Mouse (Mus musculus): ENCODE data around the gene Mark3.

DNA sequence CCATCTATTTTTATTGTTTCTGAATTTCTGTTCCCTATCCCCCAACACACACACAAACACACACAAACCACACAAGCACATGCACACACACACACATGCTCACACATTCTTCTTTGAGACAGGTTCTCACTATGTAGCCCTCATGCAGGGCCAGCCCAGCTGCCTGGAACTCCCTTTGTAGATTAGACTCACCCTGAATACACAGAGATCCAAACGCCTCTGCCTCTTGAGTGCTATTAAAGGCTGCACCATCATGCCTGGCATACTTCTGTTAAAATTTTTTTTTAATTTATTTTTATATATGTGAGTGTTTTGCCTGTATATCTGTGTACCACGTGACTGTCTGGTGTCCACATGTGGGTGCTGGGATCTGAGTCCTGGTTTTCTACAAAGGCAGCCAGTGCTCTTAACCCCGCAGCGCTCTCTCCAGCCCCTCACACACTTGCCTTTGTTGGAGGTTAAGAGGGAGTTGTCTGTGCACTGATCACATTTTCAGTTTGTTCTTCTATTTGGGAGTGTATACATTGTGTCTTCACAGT lies 12.0 kb upstream of the Mark3 start:
- TF ChIP-seq POLR2A (IDR thresholded peaks at IDR 0.05; ENCODE audit: borderline replicate concordance, insufficient read depth, low read length) (no peak), CTCF (IDR thresholded peaks at IDR 0.05; ENCODE audit: borderline replicate concordance, insufficient read depth, low read depth, low read length) (no peak)
